Mouse (Mus musculus): ENCODE results near the gene Trmt61a. TPM values are rescaled to one million over a fixed set of nuclear protein-coding genes. Genes with fewer than 3 reads are reported as not detected.

The Trmt61a gene
- total and polyA plus RNA-seq, 2 experiments from 2014 or later: 10.9 to 15.9 TPM

DNA sequence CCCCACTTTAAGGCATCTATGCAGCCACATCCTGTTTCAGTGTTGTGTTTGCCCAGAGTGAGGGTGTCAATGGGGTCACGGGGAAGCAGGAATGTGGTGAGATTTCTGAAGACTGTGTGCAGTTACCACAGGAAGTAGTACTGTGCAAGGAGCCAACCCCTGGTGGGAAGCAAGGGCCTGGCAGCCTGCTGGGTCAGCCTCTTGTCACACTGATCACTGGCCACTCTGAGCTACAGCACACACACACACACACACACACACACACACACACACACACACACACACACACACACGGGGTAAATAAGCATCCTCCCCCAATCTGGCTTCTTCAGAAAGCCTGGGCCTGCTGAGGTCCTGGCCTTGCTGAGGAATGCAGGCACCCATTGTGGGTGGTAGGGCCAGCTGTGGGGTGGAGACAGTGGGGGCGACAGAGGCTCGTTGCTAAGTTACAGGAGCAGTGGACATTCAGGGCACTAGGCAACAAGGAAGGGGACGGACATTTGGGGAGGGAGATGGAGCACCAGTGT lies 13.5 kb downstream of the Trmt61a start:
- ATAC-seq (peak; percentile 28), DNase-seq (peak; percentile 58)
- H3K4me3 ChIP-seq (ENCODE audit: low read depth, low read length): no peak overlapping the region
- no peak overlapping the region for H3K9ac ChIP-seq
- no peaks in the 10 kb centered on the region for H3K27me3 ChIP-seq (ENCODE audit: insufficient read depth, low read length)
- no peak overlapping the region for H3K4me2 ChIP-seq (ENCODE audit: low read depth)
- 16% methylated on average over 5 of the region's 5 CpGs for WGBS
- no peaks in the 10 kb centered on the region for H3K36me3 ChIP-seq (ENCODE audit: insufficient read depth)
- H3K27ac ChIP-seq (ENCODE audit: low read depth, low read length): peak overlapping the region; percentile 62
- H3K9me3 ChIP-seq (ENCODE audit: low read length): no peaks in the 10 kb centered on the region
- peak; percentile 23; the same call in 1 of the 2 replicates for TF ChIP-seq CTCF (IDR thresholded peaks at IDR 0.05; ENCODE audit: low read depth)
- H3K4me1 ChIP-seq (ENCODE audit: insufficient read depth): peaks cover 29% of the 10 kb centered on the region

DNA sequence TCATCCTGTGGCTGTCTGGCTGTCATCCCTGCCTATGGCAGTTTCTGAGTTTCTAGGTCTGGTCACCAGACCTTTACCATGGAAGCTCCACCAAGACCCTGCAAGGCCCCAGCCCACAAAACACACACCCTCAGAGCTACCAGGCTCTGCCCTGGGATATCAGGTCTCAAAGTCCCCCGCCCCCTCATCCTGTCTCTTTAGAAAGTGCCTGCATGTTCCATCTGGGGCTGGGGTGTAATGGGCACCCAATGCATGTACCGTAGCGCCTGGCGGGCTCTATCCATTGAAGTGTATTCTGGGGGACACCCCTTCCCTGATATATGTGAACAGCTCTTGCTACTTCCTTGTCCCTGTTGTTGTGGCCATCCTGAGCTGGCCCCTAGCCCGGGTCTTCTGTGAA lies 15.0 kb downstream of the Trmt61a start:
- H3K4me1 ChIP-seq (ENCODE audit: insufficient read depth): peaks cover 25% of the 10 kb centered on the region

DNA sequence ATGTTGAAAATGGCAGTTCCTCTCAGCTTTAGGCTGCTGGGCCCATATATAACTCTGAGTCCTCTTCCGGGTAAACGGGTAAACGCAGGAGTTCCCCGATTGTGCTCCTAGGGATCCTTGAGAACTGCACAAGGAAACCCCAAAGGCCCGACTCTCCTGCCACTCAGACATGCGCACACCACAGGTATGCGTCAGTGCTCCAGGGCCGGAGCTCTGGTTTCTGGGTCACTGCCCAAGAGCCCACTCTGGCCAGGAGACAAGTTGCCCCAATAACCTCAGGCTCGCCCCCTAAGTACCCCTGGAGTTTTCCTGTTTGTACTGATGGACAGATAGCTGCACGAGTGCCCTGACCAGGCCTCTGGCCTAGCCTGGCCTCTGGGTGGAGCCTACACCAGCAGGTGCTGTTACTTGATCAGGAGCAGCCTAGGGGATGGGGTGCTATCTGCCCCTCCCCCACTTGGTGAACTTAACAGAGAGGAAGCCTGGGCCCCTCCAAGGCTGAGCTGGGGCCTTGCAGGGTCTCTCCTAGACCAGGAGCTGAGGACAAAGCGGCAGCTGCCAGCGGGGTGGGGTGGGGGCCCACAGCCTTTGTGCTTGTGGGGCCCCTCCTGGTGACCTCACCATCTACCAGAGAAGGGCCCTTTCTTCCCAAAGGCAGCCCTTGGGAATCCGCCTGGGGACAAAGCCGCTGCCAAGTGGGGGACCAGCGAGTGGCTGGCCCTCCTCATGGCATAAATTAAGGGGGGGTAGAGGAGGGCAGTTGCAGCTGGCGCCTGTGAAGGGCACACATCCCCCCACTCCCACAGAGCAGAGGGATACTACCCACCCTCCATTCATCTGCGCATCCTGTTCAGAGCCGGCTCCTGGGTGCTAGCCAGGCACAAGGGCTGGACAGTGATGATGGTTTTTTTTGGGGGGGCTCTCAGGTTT lies 15.7 kb downstream of the Trmt61a start:
- Histone ChIP-seq H3K27me3 (ENCODE audit: insufficient read depth, low read length) (no peaks in the 10 kb centered on the region), H3K9ac (peak overlapping the region; percentile 33; the same call in 1 of the 2 replicates), H3K9me3 (ENCODE audit: low read length) (no peaks in the 10 kb centered on the region), H3K4me2 (ENCODE audit: low read depth) (peak overlapping the region; percentile 21), H3K27ac (ENCODE audit: low read depth, low read length) (peak overlapping the region; percentile 85), H3K36me3 (ENCODE audit: insufficient read depth) (no peaks in the 10 kb centered on the region), H3K4me3 (ENCODE audit: low read depth, low read length) (no peak overlapping the region), H3K4me1 (ENCODE audit: insufficient read depth) (peaks cover 25% of the 10 kb centered on the region)
- 10% methylated on average over 18 of the region's 18 CpGs for WGBS
- no peak for TF ChIP-seq CTCF (IDR thresholded peaks at IDR 0.05; ENCODE audit: low read depth)
- DNase-seq (peak; percentile 81), ATAC-seq (peak; percentile 81)

More for the DNA sequence above, 15.0 kb downstream of the Trmt61a start:
- H3K27me3 ChIP-seq (ENCODE audit: insufficient read depth, low read length): no peaks in the 10 kb centered on the region
- no peak overlapping the region for H3K4me2 ChIP-seq (ENCODE audit: low read depth)
- no peak for TF ChIP-seq CTCF (IDR thresholded peaks at IDR 0.05; ENCODE audit: low read depth)
- H3K9ac ChIP-seq: no peak overlapping the region
- ATAC-seq (no peak), DNase-seq (no peak)
- peak overlapping the region; percentile 85 for H3K27ac ChIP-seq (ENCODE audit: low read depth, low read length)
- H3K4me3 ChIP-seq (ENCODE audit: low read depth, low read length): no peak overlapping the region
- WGBS: 61% methylated on average over 5 of the region's 5 CpGs
- no peaks in the 10 kb centered on the region for H3K9me3 ChIP-seq (ENCODE audit: low read length)
- H3K36me3 ChIP-seq (ENCODE audit: insufficient read depth): no peaks in the 10 kb centered on the region

- H3K9me3 ChIP-seq (ENCODE audit: low read length): no peaks in the 10 kb centered on the region
- H3K9ac ChIP-seq: 0 out of 2 replicates have a peak overlapping the region, but pooled peaks have one; percentile 33
- no peak for DNase-seq
- H3K4me1 ChIP-seq (ENCODE audit: insufficient read depth): peaks cover 25% of the 10 kb centered on the region
- WGBS: 3% methylated on average over 12 of the region's 12 CpGs
- H3K27ac ChIP-seq (ENCODE audit: low read depth, low read length): peak overlapping the region; percentile 85
- peak overlapping the region; percentile 21 for H3K4me2 ChIP-seq (ENCODE audit: low read depth)
- H3K27me3 ChIP-seq (ENCODE audit: insufficient read depth, low read length): no peaks in the 10 kb centered on the region
- peak; percentile 35 for ATAC-seq
- TF ChIP-seq CTCF (IDR thresholded peaks at IDR 0.05; ENCODE audit: low read depth): no peak
- no peak overlapping the region for H3K4me3 ChIP-seq (ENCODE audit: low read depth, low read length)
- H3K36me3 ChIP-seq (ENCODE audit: insufficient read depth): no peaks in the 10 kb centered on the region
Observed at GRCm38 (mm10) chr12:111694271-111694781, 16.4 kb downstream of the Trmt61a start.

DNA sequence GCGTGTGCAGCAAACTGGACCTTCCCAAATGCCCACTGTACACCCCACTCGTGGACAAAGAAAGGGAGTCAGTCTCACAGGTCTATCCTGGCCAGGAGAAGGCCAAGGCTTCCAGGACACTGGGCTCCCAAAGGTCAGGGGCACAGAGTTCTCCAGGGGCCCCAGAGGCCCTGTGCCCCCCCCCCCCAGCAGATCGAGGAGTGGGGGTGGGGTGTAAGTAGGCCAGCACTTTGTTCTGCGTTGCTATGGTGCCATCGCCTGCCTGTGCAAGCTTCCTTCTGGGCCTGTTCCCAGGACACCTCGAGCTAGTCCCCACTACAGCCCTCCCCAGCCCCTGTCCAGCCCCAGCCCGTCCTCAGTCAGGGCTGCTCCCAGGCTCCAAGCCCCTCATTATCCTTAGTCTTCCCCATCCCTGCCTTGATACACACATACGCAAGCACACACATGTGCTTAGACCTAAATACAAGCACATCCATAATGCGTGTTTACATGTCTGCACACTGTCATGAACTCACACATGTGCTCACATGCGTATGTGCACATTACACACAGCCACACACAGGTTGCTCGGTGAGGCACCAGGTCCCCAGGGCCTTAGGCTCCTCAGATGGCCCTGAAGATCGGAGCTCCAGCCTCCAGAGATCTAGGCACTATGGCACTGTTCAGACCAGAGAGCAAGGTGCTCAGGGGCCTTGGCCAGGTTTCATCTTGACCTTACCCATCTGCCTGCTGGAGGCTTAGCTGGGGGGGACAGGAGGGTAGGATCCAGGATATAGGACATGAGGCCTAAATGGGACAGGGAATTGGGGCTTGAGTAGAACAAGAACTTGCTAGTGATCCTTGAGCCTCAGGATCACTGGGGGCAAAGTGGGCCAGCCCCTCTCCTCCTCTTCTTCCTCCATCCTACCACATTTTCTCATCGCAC lies 17.2 kb downstream of the Trmt61a start:
- Histone ChIP-seq H3K36me3 (ENCODE audit: insufficient read depth) (no peaks in the 10 kb centered on the region), H3K9me3 (ENCODE audit: low read length) (no peaks in the 10 kb centered on the region), H3K9ac (0 out of 2 replicates have a peak overlapping the region, but pooled peaks have one; percentile 22), H3K4me3 (ENCODE audit: low read depth, low read length) (no peak overlapping the region), H3K4me2 (ENCODE audit: low read depth) (peak overlapping the region; percentile 21), H3K27ac (ENCODE audit: low read depth, low read length) (peak overlapping the region; percentile 85), H3K4me1 (ENCODE audit: insufficient read depth) (peaks cover 25% of the 10 kb centered on the region), H3K27me3 (ENCODE audit: insufficient read depth, low read length) (no peaks in the 10 kb centered on the region)
- WGBS: 25% methylated on average over 13 of the region's 13 CpGs
- ATAC-seq (peak; percentile 47), DNase-seq (peak; percentile 67)
- no peak for TF ChIP-seq CTCF (IDR thresholded peaks at IDR 0.05; ENCODE audit: low read depth)

GRCm38 (mm10) chr12:111696239-111696638 lies 18.3 kb downstream of the Trmt61a start:
- no peak overlapping the region for H3K9ac ChIP-seq
- no peak overlapping the region for H3K4me2 ChIP-seq (ENCODE audit: low read depth)
- peaks cover 25% of the 10 kb centered on the region for H3K4me1 ChIP-seq (ENCODE audit: insufficient read depth)
- no peak overlapping the region for H3K4me3 ChIP-seq (ENCODE audit: low read depth, low read length)
- DNase-seq (peak; percentile 83), ATAC-seq (no peak)
- no peaks in the 10 kb centered on the region for H3K9me3 ChIP-seq (ENCODE audit: low read length)
- peak overlapping the region; percentile 85; the same call in 1 of the 2 replicates for H3K27ac ChIP-seq (ENCODE audit: low read depth, low read length)
- H3K27me3 ChIP-seq (ENCODE audit: insufficient read depth, low read length): no peaks in the 10 kb centered on the region
- peak; percentile 85 for TF ChIP-seq CTCF (IDR thresholded peaks at IDR 0.05; ENCODE audit: low read depth)
- 16% methylated on average over 6 of the region's 6 CpGs for WGBS
- no peaks in the 10 kb centered on the region for H3K36me3 ChIP-seq (ENCODE audit: insufficient read depth)
